Mouse (Mus musculus): ENCODE measurements at regions not wholly inside any gene's neighbourhood (a gene's known extent, or its start where the extent isn't known, plus 50 kb on each side); places are given as distances from the start of the nearest gene placed in this dataset.

DNA sequence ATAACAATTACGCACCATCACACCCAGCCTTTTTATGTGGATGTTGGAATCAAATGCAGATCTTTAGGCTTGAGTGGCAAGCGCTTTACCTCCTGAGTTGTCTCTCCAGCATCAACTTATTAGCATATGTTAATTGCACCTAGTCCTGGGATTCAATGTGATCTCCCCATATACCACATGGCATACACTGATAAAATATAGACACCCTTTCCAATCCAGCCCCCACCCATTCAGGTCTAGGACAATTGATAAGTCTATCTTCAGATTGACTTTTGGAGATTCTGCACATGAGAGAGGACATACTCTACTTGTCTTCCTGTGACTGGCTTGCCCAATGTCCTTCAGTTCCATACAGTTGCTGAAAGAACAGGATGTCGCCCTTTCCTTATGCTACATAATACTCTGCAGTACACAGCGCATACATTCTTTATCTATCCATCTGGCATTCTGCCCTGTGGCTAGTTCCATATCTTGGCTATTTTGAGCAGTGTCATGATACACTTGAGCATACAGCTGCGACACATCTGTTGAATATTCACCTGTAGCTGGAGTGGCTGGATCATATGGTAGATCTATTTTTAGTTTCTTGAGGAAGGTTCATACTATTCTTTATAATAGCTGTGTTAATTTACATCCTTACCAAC is 120.3 kb downstream of the Gsdmc2 start:
- H3K27me3 ChIP-seq (ENCODE audit: control insufficient read depth, insufficient read depth, low read length) = no peaks in the 10 kb centered on the region
- no peak for TF ChIP-seq POLR2A (IDR thresholded peaks at IDR 0.05; ENCODE audit: borderline replicate concordance, insufficient read depth, low read length)
- TF ChIP-seq CTCF (IDR thresholded peaks at IDR 0.05; ENCODE audit: borderline replicate concordance, insufficient read depth, low read depth, low read length) = no peak
- H3K4me3 ChIP-seq (replicated peaks; ENCODE audit: insufficient read depth, low read depth, low read length) = no peak overlapping the region
- DNase-seq = no peak
- H3K4me1 ChIP-seq (ENCODE audit: control insufficient read depth, insufficient read depth, low read length) = no peaks in the 10 kb centered on the region
- WGBS = 96% methylated on average over 5 of the region's 5 CpGs
- H3K27ac ChIP-seq (ENCODE audit: insufficient read depth, low read length) = no peak overlapping the region

DNA sequence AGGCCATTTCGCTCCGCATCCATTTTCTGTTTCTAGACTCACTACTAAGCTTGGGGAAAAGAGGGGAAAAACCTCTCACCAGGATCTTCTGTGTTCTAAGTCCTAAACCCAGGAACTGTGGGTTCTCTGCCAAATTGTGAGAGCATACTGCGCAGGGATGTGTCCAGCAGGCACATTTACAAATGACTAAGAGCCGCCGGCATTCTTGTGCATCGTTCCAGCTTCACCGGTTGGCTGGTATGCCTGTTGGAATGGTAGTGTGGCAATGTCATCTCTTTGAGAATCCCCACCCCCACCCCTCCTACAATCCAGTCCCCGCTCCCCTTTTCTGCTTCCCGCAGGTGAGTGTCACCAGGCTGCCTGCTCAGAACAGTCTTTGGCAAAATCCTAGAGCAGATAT is 122.0 kb downstream of the Gsdmc2 start:
- Histone ChIP-seq H3K4me1 (ENCODE audit: control insufficient read depth, insufficient read depth, low read length) (no peaks in the 10 kb centered on the region), H3K27ac (ENCODE audit: insufficient read depth, low read length) (no peak overlapping the region), H3K4me3 (replicated peaks; ENCODE audit: insufficient read depth, low read depth, low read length) (no peak overlapping the region), H3K27me3 (ENCODE audit: control insufficient read depth, insufficient read depth, low read length) (no peaks in the 10 kb centered on the region)
- DNase-seq = no peak
- TF ChIP-seq POLR2A (IDR thresholded peaks at IDR 0.05; ENCODE audit: borderline replicate concordance, insufficient read depth, low read length) = no peak
- no peak for TF ChIP-seq CTCF (IDR thresholded peaks at IDR 0.05; ENCODE audit: borderline replicate concordance, insufficient read depth, low read depth, low read length)
- WGBS = 32% methylated on average over 9 of the region's 9 CpGs

- peak in 1 of 2 experiments; percentile 24 for DNase-seq
- Histone ChIP-seq H3K4me1 (ENCODE audit: control insufficient read depth, insufficient read depth, low read length) (no peaks in the 10 kb centered on the region), H3K27ac (ENCODE audit: insufficient read depth, low read length) (no peak overlapping the region), H3K4me3 (replicated peaks; ENCODE audit: insufficient read depth, low read depth, low read length) (no peak overlapping the region), H3K27me3 (ENCODE audit: control insufficient read depth, insufficient read depth, low read length) (no peaks in the 10 kb centered on the region)
- TF ChIP-seq POLR2A (IDR thresholded peaks at IDR 0.05; ENCODE audit: borderline replicate concordance, insufficient read depth, low read length) = no peak
- TF ChIP-seq CTCF (IDR thresholded peaks at IDR 0.05; ENCODE audit: borderline replicate concordance, insufficient read depth, low read depth, low read length) = peak; percentile 38; the same call in 1 of the 2 replicates
- WGBS = 85% methylated on average over 3 of the region's 3 CpGs
Measured at GRCm38 (mm10) chr15:63721669-63722357, 123.2 kb downstream of the Gsdmc2 start.

- H3K4me1 ChIP-seq (ENCODE audit: control insufficient read depth, insufficient read depth, low read length) = no peaks in the 10 kb centered on the region
- H3K4me3 ChIP-seq (replicated peaks; ENCODE audit: insufficient read depth, low read depth, low read length) = no peak overlapping the region
- no peaks in the 10 kb centered on the region for H3K27me3 ChIP-seq (ENCODE audit: control insufficient read depth, insufficient read depth, low read length)
- TF ChIP-seq CTCF (IDR thresholded peaks at IDR 0.05; ENCODE audit: borderline replicate concordance, insufficient read depth, low read depth, low read length) = no peak
- TF ChIP-seq POLR2A (IDR thresholded peaks at IDR 0.05; ENCODE audit: borderline replicate concordance, insufficient read depth, low read length) = no peak
- 92% methylated on average over 8 of the region's 8 CpGs for WGBS
- H3K27ac ChIP-seq (ENCODE audit: insufficient read depth, low read length) = no peak overlapping the region
- DNase-seq = no peak
Measured at GRCm38 (mm10) chr15:63717812-63718211, 127.2 kb downstream of the Gsdmc2 start.

GRCm38 (mm10) chr15:63713697-63714096 is 131.3 kb downstream of the Gsdmc2 start:
- no peak overlapping the region for H3K27ac ChIP-seq (ENCODE audit: insufficient read depth, low read length)
- no peak overlapping the region for H3K4me3 ChIP-seq (replicated peaks; ENCODE audit: insufficient read depth, low read depth, low read length)
- TF ChIP-seq POLR2A (IDR thresholded peaks at IDR 0.05; ENCODE audit: borderline replicate concordance, insufficient read depth, low read length) = no peak
- no peak for TF ChIP-seq CTCF (IDR thresholded peaks at IDR 0.05; ENCODE audit: borderline replicate concordance, insufficient read depth, low read depth, low read length)
- H3K4me1 ChIP-seq (ENCODE audit: control insufficient read depth, insufficient read depth, low read length) = no peaks in the 10 kb centered on the region
- H3K27me3 ChIP-seq (ENCODE audit: control insufficient read depth, insufficient read depth, low read length) = no peaks in the 10 kb centered on the region
- no peak for DNase-seq
- WGBS = 84% methylated on average over 3 of the region's 3 CpGs

- H3K4me3 ChIP-seq (replicated peaks; ENCODE audit: insufficient read depth, low read depth, low read length) = no peak overlapping the region
- TF ChIP-seq CTCF (IDR thresholded peaks at IDR 0.05; ENCODE audit: borderline replicate concordance, insufficient read depth, low read depth, low read length) (no peak), POLR2A (IDR thresholded peaks at IDR 0.05; ENCODE audit: borderline replicate concordance, insufficient read depth, low read length) (no peak)
- H3K4me1 ChIP-seq (ENCODE audit: control insufficient read depth, insufficient read depth, low read length) = no peaks in the 10 kb centered on the region
- no peak for DNase-seq
- no peak overlapping the region for H3K27ac ChIP-seq (ENCODE audit: insufficient read depth, low read length)
- no peaks in the 10 kb centered on the region for H3K27me3 ChIP-seq (ENCODE audit: control insufficient read depth, insufficient read depth, low read length)
- WGBS = 82% methylated on average over 5 of the region's 5 CpGs
Measured at GRCm38 (mm10) chr15:63710381-63710780, 134.6 kb downstream of the Gsdmc2 start.

DNA sequence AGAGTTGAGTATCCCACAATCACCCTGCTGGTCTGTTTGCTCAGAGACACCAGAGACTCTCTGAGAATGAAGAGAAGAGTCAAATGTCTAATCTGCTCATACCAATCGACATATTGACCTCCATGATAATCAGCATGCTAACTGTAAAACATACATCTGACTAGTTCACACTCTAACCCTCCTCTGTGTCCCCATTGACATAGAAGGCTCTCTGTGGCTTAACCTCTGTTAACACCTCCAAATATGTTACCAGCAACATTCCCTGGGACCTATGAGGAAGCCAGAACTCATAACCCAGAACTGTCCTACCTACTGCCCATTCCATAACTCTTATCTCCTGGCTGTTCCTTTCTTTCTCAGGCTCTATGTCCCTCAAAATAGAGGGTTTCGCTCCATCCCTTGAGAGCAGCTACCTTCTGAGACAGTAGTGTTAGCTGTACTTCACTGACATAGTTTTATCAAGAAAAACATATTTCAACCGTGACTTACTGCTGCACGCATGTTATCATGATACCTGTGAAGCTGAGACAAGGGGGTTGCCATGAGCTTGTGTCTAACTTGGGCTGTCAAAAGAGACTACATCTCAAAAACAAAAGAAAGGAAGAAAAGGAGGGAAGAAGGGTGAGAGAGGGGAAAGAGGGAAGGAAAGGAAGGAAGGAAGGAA is 135.6 kb downstream of the Gsdmc2 start:
- TF ChIP-seq POLR2A (IDR thresholded peaks at IDR 0.05; ENCODE audit: borderline replicate concordance, insufficient read depth, low read length) = no peak
- no peak for TF ChIP-seq CTCF (IDR thresholded peaks at IDR 0.05; ENCODE audit: borderline replicate concordance, insufficient read depth, low read depth, low read length)
- H3K4me1 ChIP-seq (ENCODE audit: control insufficient read depth, insufficient read depth, low read length) = no peaks in the 10 kb centered on the region
- DNase-seq = no peak
- 90% methylated on average over 4 of the region's 4 CpGs for WGBS
- no peak overlapping the region for H3K4me3 ChIP-seq (replicated peaks; ENCODE audit: insufficient read depth, low read depth, low read length)
- H3K27me3 ChIP-seq (ENCODE audit: control insufficient read depth, insufficient read depth, low read length) = no peaks in the 10 kb centered on the region
- no peak overlapping the region for H3K27ac ChIP-seq (ENCODE audit: insufficient read depth, low read length)

Data from cerebellum, adult 2 months (tissue).